In the genomic region with DNA sequence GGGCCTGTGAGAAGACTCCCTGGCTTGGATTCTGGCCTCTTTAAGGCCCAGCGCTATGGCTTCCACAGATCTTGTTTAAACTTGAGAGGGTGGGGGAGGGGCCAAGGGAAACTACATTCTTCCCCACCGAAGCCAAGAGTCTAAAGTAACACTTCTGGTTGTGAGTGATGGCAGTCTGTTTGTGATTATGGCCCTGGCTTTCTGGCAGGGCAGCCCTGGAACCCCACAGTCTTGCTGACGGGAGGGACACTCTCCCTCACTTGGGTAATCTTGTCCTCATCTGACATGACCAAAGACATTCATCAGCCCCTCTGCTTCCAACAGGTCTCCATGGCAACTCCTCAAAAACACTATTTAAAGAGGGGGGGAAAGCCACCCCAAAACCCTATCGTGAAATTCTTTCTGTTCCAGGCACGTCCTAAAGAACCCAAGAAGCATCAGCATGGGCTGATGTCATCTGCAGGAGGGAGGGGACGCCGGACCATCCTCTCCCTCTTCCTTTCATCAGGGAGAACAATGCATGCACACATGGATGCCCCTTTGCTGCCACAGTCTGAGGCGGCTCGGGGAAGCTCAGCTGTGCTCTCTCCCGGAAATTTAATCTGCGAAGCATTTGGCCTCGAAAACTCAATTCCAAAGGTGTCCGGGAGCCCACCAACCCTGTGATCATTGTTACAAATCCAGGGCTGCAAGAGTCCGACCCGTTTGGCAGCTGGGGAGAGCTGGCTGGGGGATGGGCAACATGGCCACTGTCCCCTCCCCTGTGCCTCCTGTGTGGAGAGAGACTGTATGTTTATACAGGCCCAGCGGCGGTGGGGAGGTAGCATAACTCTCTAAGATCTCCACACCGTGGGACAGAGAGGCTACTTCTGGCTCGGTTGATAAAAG, we compare ENCODE assay signal across 8 mouse cellular contexts.
A peak's percentile ranks its signal among the peaks of the same experiment; 100 is the strongest.
DNase-seq lines count a peak whose midpoint lies in the region; ATAC-seq and TF ChIP-seq lines count a peak whose summit lies in the region.

No protein-coding gene starts in this region.

- no peaks in the 10 kb centered on the region for H3K9me3 ChIP-seq in limb, embryonic 14.5 days (ENCODE audit: control insufficient read depth, low read length)

- H3K4me1 ChIP-seq in embryonic fibroblast, embryonic 13.5 days (ENCODE audit: control insufficient read depth, insufficient read depth, low read length), result peaks cover 15% of the 10 kb centered on the region
- peaks cover 37% of the 10 kb centered on the region for H3K4me1 ChIP-seq in limb, embryonic 14.5 days (ENCODE audit: control insufficient read depth, insufficient read depth, low read length)

- 7% methylated on average over 19 of the region's 19 CpGs for WGBS in limb, embryonic 14.5 days

- H3K27ac ChIP-seq in embryonic fibroblast, embryonic 13.5 days (ENCODE audit: insufficient read depth, low read length), result peak overlapping the region; percentile 39
- peak overlapping the region; percentile 81 for H3K27ac ChIP-seq in limb, embryonic 14.5 days (replicated peaks; ENCODE audit: low read depth, low read length)

- TF ChIP-seq POLR2A in embryonic fibroblast, embryonic 13.5 days (IDR thresholded peaks at IDR 0.05; ENCODE audit: low read depth, low read length), result no peak
- no peak for TF ChIP-seq POLR2A in limb, embryonic 14.5 days (IDR thresholded peaks at IDR 0.05; ENCODE audit: borderline replicate concordance, extremely low read depth, insufficient read depth, insufficient read length)

- TF ChIP-seq CTCF in embryonic fibroblast, embryonic 13.5 days (IDR thresholded peaks at IDR 0.05; ENCODE audit: borderline replicate concordance, insufficient read depth, low read length), result no peak

- peak; percentile 78 for ATAC-seq in limb, embryonic 14.5 days (ENCODE audit: low FRiP score, low read depth)
- no peak for ATAC-seq in inflammation-experienced regulatory T-cells, adult 6 months
- no peak for ATAC-seq in erythroblast, adult 5-6 weeks (replicated peaks; ENCODE audit: low FRiP score, poor library complexity, severe bottlenecking)

- peaks cover 66% of the 10 kb centered on the region for H3K36me3 ChIP-seq in limb, embryonic 14.5 days (ENCODE audit: control insufficient read depth, insufficient read depth, low read length)

- H3K4me3 ChIP-seq in embryonic fibroblast, embryonic 13.5 days (ENCODE audit: insufficient read depth, low read length), result no peak overlapping the region
- H3K4me3 ChIP-seq in limb, embryonic 14.5 days (replicated peaks; ENCODE audit: low read length), result no peak overlapping the region

- peak; percentile 62 to 71 for DNase-seq in kidney, postnatal 4 days
- DNase-seq in kidney, postnatal 36 days, result no peak
- DNase-seq in limb, embryonic 14.5 days (ENCODE audit: low spot score), result peak; percentile 83
- DNase-seq in retina, embryonic 14.5 days (ENCODE audit: low spot score), result peak; percentile 83
- DNase-seq in urinary bladder, postnatal 14 days (ENCODE audit: low spot score), result no peak

- H3K9ac ChIP-seq in limb, embryonic 14.5 days (ENCODE audit: low read depth, low read length, severe bottlenecking), result peak overlapping the region; percentile 34

- H3K4me2 ChIP-seq in limb, embryonic 14.5 days (replicated peaks; ENCODE audit: low read depth, low read length, severe bottlenecking), result peak overlapping the region; percentile 20

- H3K27me3 ChIP-seq in limb, embryonic 14.5 days (ENCODE audit: control insufficient read depth, insufficient read depth, low read length), result no peaks in the 10 kb centered on the region

Comparison
In these comparisons a context has a peak if more than half of its experiments do, and no peak if none do; other contexts are left out.
1. DNase-seq: peak in kidney, postnatal 4 days (2 of 2), limb, embryonic 14.5 days (single experiment) and retina, embryonic 14.5 days (single experiment); none in kidney, postnatal 36 days (0 of 2) and urinary bladder, postnatal 14 days (single experiment).